Mouse (Mus musculus) intestine, embryonic 15.5 days (tissue): ENCODE data around the gene Cd37. TPM values are rescaled to one million over a fixed set of nuclear protein-coding genes. Genes with fewer than 3 reads are reported as not detected.

ENCODE experiments used
- polyA plus RNA-seq: library from polyadenylated mRNA; unstranded; fragments of >200 nt; fragmentation: Nextera tagmentation; extraction: Ambion mirVana; gene quantifications from 2 replicates; pipeline ENCODE4 v1.2.1, GENCODE M21; 2015

Cd37 gene
- polyA plus RNA-seq, 1 experiment from 2014 or later = 3.5 TPM

Other genes starting within 250 kb of the Cd37 start
- 89.9 and 99.6 TPM in 2 replicates for gene Irf3, start 241.5 kb downstream of the Cd37 start, polyA plus RNA-seq
- 37.3 and 43.6 TPM in 2 replicates for gene Bcl2l12, start 240.4 kb downstream of the Cd37 start, polyA plus RNA-seq
- 32.0 and 33.6 TPM in 2 replicates for gene Scaf1, start 222.8 kb downstream of the Cd37 start, polyA plus RNA-seq
- gene Rras, start 221.2 kb downstream of the Cd37 start, polyA plus RNA-seq = 57.6 and 61.0 TPM in 2 replicates
- 7.1 and 8.7 TPM in 2 replicates for gene Prr12, start 186.2 kb downstream of the Cd37 start, polyA plus RNA-seq
- gene Nosip, start 176.7 kb downstream of the Cd37 start, polyA plus RNA-seq = 49.5 and 50.5 TPM in 2 replicates
- 29.2 and 29.5 TPM in 2 replicates for gene Prrg2, start 176.4 kb downstream of the Cd37 start, polyA plus RNA-seq
- gene Rcn3, start 146.9 kb downstream of the Cd37 start, polyA plus RNA-seq = 265 and 267 TPM in 2 replicates
- 153 and 168 TPM in 2 replicates for gene Fcgrt, start 135.3 kb downstream of the Cd37 start, polyA plus RNA-seq
- gene Rps11, start 114.7 kb downstream of the Cd37 start, polyA plus RNA-seq = 1,711 TPM in 2 replicates
- 1,301 and 1,445 TPM in 2 replicates for gene Rpl13a, start 110.4 kb downstream of the Cd37 start, polyA plus RNA-seq
- gene Gm45713, start 102.9 kb downstream of the Cd37 start, polyA plus RNA-seq = 0.24 and 0.28 TPM in 2 replicates
- 1.8 and 2.0 TPM in 2 replicates for gene Flt3l, start 102.7 kb downstream of the Cd37 start, polyA plus RNA-seq
- gene Pih1d1, start 84.8 kb downstream of the Cd37 start, polyA plus RNA-seq = 94.1 and 98.9 TPM in 2 replicates
- gene Aldh16a1, start 84.5 kb downstream of the Cd37 start, polyA plus RNA-seq = 79.0 and 87.3 TPM in 2 replicates
- 0.13 and 0.15 TPM in 2 replicates for gene Slc17a7, start 75.2 kb downstream of the Cd37 start, polyA plus RNA-seq
- not detected in 2 replicates for gene Gfy, start 59.5 kb downstream of the Cd37 start, polyA plus RNA-seq
- gene Pth2, start 58.1 kb downstream of the Cd37 start, polyA plus RNA-seq = not detected in 2 replicates
- 0.61 and 0.69 TPM in 2 replicates for gene Ccdc155, start 34.2 kb downstream of the Cd37 start, polyA plus RNA-seq
- 1.0 and 1.1 TPM in 2 replicates for gene Dkkl1, start 27.0 kb downstream of the Cd37 start, polyA plus RNA-seq
- gene Tead2, start 23.4 kb downstream of the Cd37 start, polyA plus RNA-seq = 93.2 and 97.0 TPM in 2 replicates
- not detected in 2 replicates for gene Slc6a16, start 2.0 kb upstream of the Cd37 start, polyA plus RNA-seq
- gene Slc6a21, start 38.4 kb upstream of the Cd37 start, polyA plus RNA-seq = not detected in 2 replicates
- gene Trpm4, start 94.7 kb upstream of the Cd37 start, polyA plus RNA-seq = 20.4 and 29.1 TPM in 2 replicates
- gene Hrc, start 96.2 kb upstream of the Cd37 start, polyA plus RNA-seq = 0.97 and 1.2 TPM in 2 replicates
- 5.6 and 6.9 TPM in 2 replicates for gene Ppfia3, start 127.9 kb upstream of the Cd37 start, polyA plus RNA-seq
- 1.9 and 2.4 TPM in 2 replicates for gene Lin7b, start 131.5 kb upstream of the Cd37 start, polyA plus RNA-seq
- 195 and 200 TPM in 2 replicates for gene Snrnp70, start 156.6 kb upstream of the Cd37 start, polyA plus RNA-seq
- gene Kcna7, start 166.5 kb upstream of the Cd37 start, polyA plus RNA-seq = 0.13 and 0.19 TPM in 2 replicates
- 1.7 and 2.1 TPM in 2 replicates for gene Ntf5, start 174.6 kb upstream of the Cd37 start, polyA plus RNA-seq
- 0.27 and 0.52 TPM in 2 replicates for gene Lhb, start 181.7 kb upstream of the Cd37 start, polyA plus RNA-seq
- gene Gys1, start 195.7 kb upstream of the Cd37 start, polyA plus RNA-seq = 39.6 and 42.4 TPM in 2 replicates
- gene Ruvbl2, start 199.0 kb upstream of the Cd37 start, polyA plus RNA-seq = 147 and 150 TPM in 2 replicates
- gene Ftl1, start 220.8 kb upstream of the Cd37 start, polyA plus RNA-seq = 5,581 and 6,050 TPM in 2 replicates
- 181 and 185 TPM in 2 replicates for gene Bax, start 227.8 kb upstream of the Cd37 start, polyA plus RNA-seq
- gene Tulp2, start 242.8 kb upstream of the Cd37 start, polyA plus RNA-seq = 1.8 and 1.9 TPM in 2 replicates
- gene Gm45808, start 247.7 kb upstream of the Cd37 start, polyA plus RNA-seq = not detected in 2 replicates
- 2.6 and 2.7 TPM in 2 replicates for gene Dhdh, start 249.7 kb upstream of the Cd37 start, polyA plus RNA-seq